Mouse (Mus musculus): ENCODE measurements at regions not wholly inside any gene's neighbourhood (a gene's known extent, or its start where the extent isn't known, plus 50 kb on each side); places are given as distances from the start of the nearest gene placed in this dataset.

GRCm38 (mm10) chr1:82106756-82107155 is 126.2 kb upstream of the Gm9747 start:
- no peak for TF ChIP-seq POLR2A (IDR thresholded peaks at IDR 0.05; ENCODE audit: low read depth, low read length)
- no peak for TF ChIP-seq GABPA (IDR thresholded peaks at IDR 0.05; ENCODE audit: insufficient replicate concordance, low read depth, low read length)
- TF ChIP-seq MAFK (IDR thresholded peaks at IDR 0.05; ENCODE audit: insufficient replicate concordance, low read length) = no peak
- TF ChIP-seq HCFC1 (IDR thresholded peaks at IDR 0.05; ENCODE audit: low read depth, low read length) = no peak
- no peak for TF ChIP-seq ZMIZ1 (IDR thresholded peaks at IDR 0.05; ENCODE audit: low read depth, low read length)
- TF ChIP-seq CTCF (conservative IDR thresholded peaks at IDR 0.05 in 1 of 2, IDR thresholded peaks at IDR 0.05 in 1 of 2; ENCODE audit: low read depth in 2 of 2, low read length in 2 of 2) = no peak

Data from CH12.LX (cell line).